Mouse (Mus musculus) bone marrow, adult 2 months (tissue): ENCODE data around the gene Dennd2a.

ENCODE experiments used
- CTCF ChIP-seq: fragments of 200-500 bp; IDR thresholded peaks from 2 replicates; pipeline ENCODE4 v1.5.1; 2011; ENCODE audit warnings: low read length, control low read depth; ENCODE audit not compliant: control insufficient read depth, insufficient read depth
- POLR2A ChIP-seq: fragments of 200-500 bp; IDR thresholded peaks from 2 replicates; pipeline ENCODE4 v1.6.1; 2011; ENCODE audit warnings: low read depth, mild to moderate bottlenecking, control low read depth, low read length, borderline replicate concordance; ENCODE audit not compliant: control insufficient read depth

DNA sequence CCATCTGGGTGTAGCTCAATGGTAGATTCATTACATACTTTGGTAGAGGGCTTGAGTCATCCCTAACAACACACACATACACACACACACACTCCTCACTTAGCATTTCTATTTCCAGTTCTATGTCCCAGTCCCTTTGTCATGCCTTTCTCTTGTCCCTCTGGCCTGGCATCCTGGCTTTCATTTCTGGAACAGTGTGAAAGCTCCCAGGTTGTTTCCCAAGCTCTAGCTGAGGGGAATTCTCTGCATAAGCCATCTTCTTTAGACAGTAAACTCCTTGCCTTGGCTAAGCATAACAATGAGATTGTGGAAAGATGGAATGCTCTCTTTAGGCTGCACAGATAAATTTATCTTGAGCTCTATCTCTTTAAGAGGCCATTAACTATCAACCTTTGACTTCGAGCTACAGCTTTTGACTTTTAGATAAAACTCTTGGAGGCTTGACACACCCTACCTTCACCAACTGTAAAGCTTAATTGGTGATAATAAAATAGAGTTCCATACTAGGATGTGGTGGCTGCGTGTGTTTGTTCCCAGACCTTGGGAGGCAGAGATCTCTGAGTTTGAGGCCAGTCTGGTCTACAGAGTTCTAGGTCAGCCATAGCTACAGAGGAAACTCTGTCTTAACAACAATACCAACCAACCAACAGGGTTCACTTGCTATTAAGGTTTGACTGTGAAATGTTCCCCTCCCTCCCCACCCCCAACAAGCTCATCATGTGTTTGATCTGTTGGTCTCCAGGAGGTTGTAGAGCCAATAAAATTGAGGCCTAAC is 123.4 kb downstream of the Dennd2a start:
- no peak for TF ChIP-seq POLR2A
- no peak for TF ChIP-seq CTCF
